Comparison of ENCODE assay signal across 10 mouse cellular contexts in the genomic region with DNA sequence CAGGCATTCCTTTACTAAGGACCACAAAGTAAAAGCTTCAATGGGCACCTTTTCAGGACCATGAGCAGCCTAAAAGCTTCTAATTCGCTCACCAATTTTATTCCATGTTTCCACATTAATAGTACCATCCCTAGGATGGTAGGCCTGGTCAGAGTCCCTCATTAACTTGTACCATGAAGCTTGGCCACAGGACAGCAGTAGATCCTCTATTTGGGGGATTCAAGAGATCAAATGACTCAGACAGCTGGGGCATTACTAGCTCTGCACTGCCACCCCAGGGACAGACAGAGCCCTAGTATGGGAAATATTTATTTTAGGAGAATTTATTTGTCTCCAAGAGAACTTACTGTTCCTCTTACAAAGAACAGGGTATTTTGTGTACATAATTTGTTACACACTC. TPM values are rescaled to one million over a fixed set of nuclear protein-coding genes. Genes with fewer than 3 reads are reported as not detected.
DNase-seq lines count a peak whose midpoint lies in the region; ATAC-seq and TF ChIP-seq lines count a peak whose summit lies in the region.
"Not testable (repeated sequence)": the region's sequence is repeated elsewhere in the genome, so short reads cannot be mapped to it uniquely, and the experiment has no call there.
"Had no signal": no experiment of that assay in that cellular context is flagged by ENCODE, and none has a peak within 500 bp of the region (broad histone marks: within the 10 kb centered on the region; RNA-seq: fewer than 3 reads in every experiment).

No protein-coding gene starts in this region.

- H3K36me3 ChIP-seq in G1E (replicated peaks); forebrain, postnatal 0 days (ENCODE audit: insufficient read depth); hindbrain, embryonic 13.5 days; kidney, postnatal 0 days (ENCODE audit: insufficient read depth, low read length); liver, embryonic 13.5 days; midbrain, embryonic 11.5 days (ENCODE audit: control insufficient read depth, insufficient read depth, low read length); neural tube, embryonic 13.5 days: not testable (repeated sequence)

- H3K4me3 ChIP-seq in G1E (ENCODE audit: low read depth, low read length); forebrain, postnatal 0 days (ENCODE audit: low read depth, low read length); hindbrain, embryonic 13.5 days; kidney, postnatal 0 days (replicated peaks; ENCODE audit: low read depth, low read length); liver, embryonic 13.5 days (replicated peaks); midbrain, embryonic 11.5 days (ENCODE audit: low read depth, low read length); neural tube, embryonic 13.5 days: not testable (repeated sequence)

- not testable (repeated sequence) for H3K9ac ChIP-seq in forebrain, postnatal 0 days; hindbrain, embryonic 13.5 days; kidney, postnatal 0 days (ENCODE audit: low read depth, low read length); liver, embryonic 13.5 days; midbrain, embryonic 11.5 days (ENCODE audit: low read length); neural tube, embryonic 13.5 days

- H3K9me3 ChIP-seq in G1E (replicated peaks): peaks cover 23% of the 10 kb centered on the region
- peaks cover 36% of the 10 kb centered on the region for H3K9me3 ChIP-seq in forebrain, postnatal 0 days (ENCODE audit: low read length)
- peaks cover 40% of the 10 kb centered on the region for H3K9me3 ChIP-seq in hindbrain, embryonic 13.5 days
- peaks cover 23% of the 10 kb centered on the region for H3K9me3 ChIP-seq in kidney, postnatal 0 days (replicated peaks; ENCODE audit: low read length)
- H3K9me3 ChIP-seq in liver, embryonic 13.5 days (replicated peaks): peaks cover 32% of the 10 kb centered on the region
- peaks cover 23% of the 10 kb centered on the region for H3K9me3 ChIP-seq in midbrain, embryonic 11.5 days (ENCODE audit: control insufficient read depth, low read length)
- peaks cover 47% of the 10 kb centered on the region for H3K9me3 ChIP-seq in neural tube, embryonic 13.5 days

- whole genome bisulfite sequencing in forebrain, postnatal 0 days: no CpG with 5 or more reads among the region's 1 CpGs
- no CpG with 5 or more reads among the region's 1 CpGs for WGBS in hindbrain, embryonic 13.5 days
- WGBS in kidney, postnatal 0 days: no CpG with 5 or more reads among the region's 1 CpGs
- WGBS in liver, embryonic 13.5 days (ENCODE audit: insufficient replicate concordance): no CpG with 5 or more reads among the region's 1 CpGs
- WGBS in midbrain, embryonic 11.5 days: no CpG with 5 or more reads among the region's 1 CpGs
- no CpG with 5 or more reads among the region's 1 CpGs for WGBS in neural tube, embryonic 13.5 days

- not testable (repeated sequence) for TF ChIP-seq CTCF in G1E (IDR thresholded peaks at IDR 0.05; ENCODE audit: low read depth, low read length); forebrain, postnatal 0 days (IDR thresholded peaks at IDR 0.05; ENCODE audit: low read depth); kidney, postnatal 0 days (IDR thresholded peaks at IDR 0.05; ENCODE audit: low read depth)

- 0 out of 2 replicates have a peak, but pooled peaks have one; percentile 3 for ATAC-seq in G1E (ENCODE audit: extremely low read depth, insufficient number of reproducible peaks, low FRiP score, poor library complexity, severe bottlenecking)
- ATAC-seq in forebrain, postnatal 0 days: peak; percentile 3; the same call in 1 of the 2 replicates
- 0 out of 2 replicates have a peak, but pooled peaks have one; percentile 34 for ATAC-seq in hindbrain, embryonic 13.5 days (ENCODE audit: low FRiP score)
- ATAC-seq in kidney, postnatal 0 days (replicated peaks; ENCODE audit: low FRiP score, low read depth): peak; percentile 29; the same call in 1 of the 2 replicates
- peak; percentile 21; the same call in 1 of the 2 replicates for ATAC-seq in liver, embryonic 13.5 days (ENCODE audit: low read depth)
- 0 out of 2 replicates have a peak, but pooled peaks have one; percentile 31 for ATAC-seq in midbrain, embryonic 11.5 days (ENCODE audit: low FRiP score)
- ATAC-seq in neural tube, embryonic 13.5 days (ENCODE audit: low read depth): 0 out of 2 replicates have a peak, but pooled peaks have one; percentile 50

- DNase-seq in G1E (ENCODE audit: low spot score); forebrain, postnatal 0 days; kidney, postnatal 0 days (ENCODE audit: low spot score); liver, embryonic 13.5 days; midbrain, embryonic 11.5 days (ENCODE audit: low spot score, missing footprints): not testable (repeated sequence)

- not testable (repeated sequence) for H3K4me1 ChIP-seq in G1E (ENCODE audit: insufficient read depth, low read depth, low read length); forebrain, postnatal 0 days (ENCODE audit: insufficient read depth); hindbrain, embryonic 13.5 days (replicated peaks); kidney, postnatal 0 days (replicated peaks; ENCODE audit: insufficient read depth, low read length); liver, embryonic 13.5 days (replicated peaks); midbrain, embryonic 11.5 days (ENCODE audit: control insufficient read depth, insufficient read depth, low read length); neural tube, embryonic 13.5 days (replicated peaks)

- not testable (repeated sequence) for H3K27ac ChIP-seq in forebrain, postnatal 0 days (ENCODE audit: low read depth, low read length); hindbrain, embryonic 13.5 days; kidney, postnatal 0 days; liver, embryonic 13.5 days; midbrain, embryonic 11.5 days (ENCODE audit: low read depth, low read length); neural tube, embryonic 13.5 days (replicated peaks)

- not testable (repeated sequence) for H3K4me2 ChIP-seq in forebrain, postnatal 0 days (ENCODE audit: low read depth); hindbrain, embryonic 13.5 days; kidney, postnatal 0 days (ENCODE audit: low read length); liver, embryonic 13.5 days; midbrain, embryonic 11.5 days; neural tube, embryonic 13.5 days

- not testable (repeated sequence) for H3K27me3 ChIP-seq in G1E (ENCODE audit: insufficient read depth, low read length); forebrain, postnatal 0 days (ENCODE audit: insufficient read depth, low read length); hindbrain, embryonic 13.5 days; kidney, postnatal 0 days (ENCODE audit: insufficient read depth, low read length); liver, embryonic 13.5 days; midbrain, embryonic 11.5 days (ENCODE audit: control insufficient read depth, insufficient read depth, low read length); neural tube, embryonic 13.5 days

RNA-seq across cellular contexts. Expression of a gene that starts 25.4 kb away (rescaled TPM):
- total RNA-seq in G1E (2014; fragmentation: Nextera tagmentation): 11.9 and 16.5 TPM in 2 replicates
- total RNA-seq in G1E (2017): 5.3 and 6.1 TPM in 2 replicates
- polyA plus RNA-seq in G1E (2012): 0.33 and 0.53 TPM in 2 replicates
- 2.1 and 3.3 TPM in 2 replicates for total RNA-seq in forebrain, postnatal 0 days (2014; rRNA removed)
- polyA plus RNA-seq in forebrain, postnatal 0 days (2015; fragmentation: Nextera tagmentation; extraction: Ambion mirVana): 0.78 and 1.1 TPM in 2 replicates
- 2.4 and 2.6 TPM in 2 replicates for polyA plus RNA-seq in hindbrain, embryonic 13.5 days (2015; fragmentation: Nextera tagmentation; extraction: Ambion mirVana)
- 2.9 and 3.5 TPM in 2 replicates for polyA plus RNA-seq in kidney, postnatal 0 days (2015; fragmentation: Nextera tagmentation; extraction: Ambion mirVana)
- 3.0 and 3.6 TPM in 2 replicates for polyA plus RNA-seq in liver, embryonic 13.5 days (2015; fragmentation: Nextera tagmentation; extraction: Ambion mirVana)
- polyA plus RNA-seq in midbrain, embryonic 11.5 days (2014; fragmentation: Nextera tagmentation; extraction: Ambion mirVana): 2.8 and 3.4 TPM in 2 replicates
- polyA plus RNA-seq in neural tube, embryonic 13.5 days (2015; fragmentation: Nextera tagmentation; extraction: Ambion mirVana): 2.0 and 2.3 TPM in 2 replicates

RNA-seq across cellular contexts. Expression of a gene that starts 27.6 kb away (rescaled TPM):
- total RNA-seq in G1E (2014; fragmentation: Nextera tagmentation): 1.5 TPM in 1 of 2 replicates, not detected in the other
- total RNA-seq in G1E (2017): 0.23 and 0.33 TPM in 2 replicates
- not detected in 2 replicates for polyA plus RNA-seq in G1E (2012)
- total RNA-seq in forebrain, postnatal 0 days (2014; rRNA removed): 0.05 and 0.31 TPM in 2 replicates
- polyA plus RNA-seq in forebrain, postnatal 0 days (2015; fragmentation: Nextera tagmentation; extraction: Ambion mirVana): 0.10 TPM in 1 of 2 replicates, not detected in the other
- 0.13 TPM in 2 replicates for polyA plus RNA-seq in hindbrain, embryonic 13.5 days (2015; fragmentation: Nextera tagmentation; extraction: Ambion mirVana)
- 0.07 and 0.08 TPM in 2 replicates for polyA plus RNA-seq in kidney, postnatal 0 days (2015; fragmentation: Nextera tagmentation; extraction: Ambion mirVana)
- polyA plus RNA-seq in liver, embryonic 13.5 days (2015; fragmentation: Nextera tagmentation; extraction: Ambion mirVana): 0.07 and 0.16 TPM in 2 replicates
- polyA plus RNA-seq in midbrain, embryonic 11.5 days (2014; fragmentation: Nextera tagmentation; extraction: Ambion mirVana): not detected in 2 replicates
- polyA plus RNA-seq in neural tube, embryonic 13.5 days (2015; fragmentation: Nextera tagmentation; extraction: Ambion mirVana): 0.07 and 0.23 TPM in 2 replicates
- total RNA-seq: common myeloid progenitor, adult 5-6 weeks had no signal
- polyA plus RNA-seq: kidney, adult 2 months; spleen, adult 2 months had no signal
